15 mouse cellular contexts compared by ENCODE assay signal in genomic region chr4:141931526-141931925, GRCm38 (mm10).
"Had no signal": no experiment of that assay in that cellular context is flagged by ENCODE, and none has a peak within 500 bp of the region (broad histone marks: within the 10 kb centered on the region; RNA-seq: fewer than 3 reads in every experiment).

No protein-coding gene starts in this region.

- H3K4me3 ChIP-seq: neural tube, embryonic 15.5 days; stomach, embryonic 15.5 days had no signal

- DNase-seq: retina, postnatal 1 day; right cerebral cortex, adult 18-20 months; right cerebral cortex, postnatal 14 days; right cerebral cortex, postnatal 25 days; right cerebral cortex, postnatal 4 days; spleen, adult 18-20 months; thymus, adult 18-20 months; thymus, adult 2 months; thymus, postnatal 14 days; thymus, postnatal 25 days; thymus, postnatal 36 days; thymus, postnatal 4 days had no signal

- H3K9me3 ChIP-seq: neural tube, embryonic 15.5 days; stomach, embryonic 15.5 days had no signal

- H3K27ac ChIP-seq: neural tube, embryonic 15.5 days; stomach, embryonic 15.5 days; stomach, postnatal 0 days had no signal

- H3K4me2 ChIP-seq: neural tube, embryonic 15.5 days; stomach, embryonic 15.5 days had no signal

- H3K36me3 ChIP-seq: neural tube, embryonic 15.5 days; stomach, embryonic 15.5 days had no signal

- H3K9ac ChIP-seq: neural tube, embryonic 15.5 days; stomach, embryonic 15.5 days had no signal

- H3K27me3 ChIP-seq: neural tube, embryonic 15.5 days; stomach, embryonic 15.5 days had no signal
